Mouse (Mus musculus) CH12.LX (cell line): ENCODE data around the gene Gpr179.

Experiments
- CHD1 ChIP-seq: IDR thresholded peaks from 2 replicates; pipeline ENCODE4 v1.6.1; 2012; ENCODE audit warnings: low read depth, low read length, improper control_type of control experiment, inconsistent platforms
- CTCF ChIP-seq, 2 experiments: IDR thresholded peaks in 1 of 2; conservative IDR thresholded peaks in 1 of 2; 2 replicates each; pipeline ENCODE4 v1.5.1; 2011 to 2012; ENCODE audit warnings: low read depth in 2 of 2, low read length in 2 of 2, improper control_type of control experiment in 1 of 2, inconsistent platforms in 1 of 2, mild to moderate bottlenecking in 1 of 2, moderate library complexity in 1 of 2
- MAX ChIP-seq: IDR thresholded peaks from 2 replicates; pipeline ENCODE4 v1.6.1; 2011; ENCODE audit warnings: low read length, improper control_type of control experiment
- NRF1 ChIP-seq: IDR thresholded peaks from 2 replicates; pipeline ENCODE4 v1.6.1; 2014; ENCODE audit warnings: low read depth, mild to moderate bottlenecking, inconsistent platforms, low read length, improper control_type of control experiment, moderate library complexity
- POLR2A ChIP-seq: IDR thresholded peaks from 2 replicates; pipeline ENCODE4 v1.6.1; 2011; ENCODE audit warnings: low read depth, mild to moderate bottlenecking, improper control_type of control experiment, low read length

GRCm38 (mm10) chr11:97352935-97353597 is 1.2 kb upstream of the Gpr179 start:
- TF ChIP-seq NRF1, result no peak
- TF ChIP-seq MAX, result no peak
- TF ChIP-seq CTCF (conservative IDR thresholded peaks at IDR 0.05 in 1 of 2, IDR thresholded peaks at IDR 0.05 in 1 of 2; ENCODE audit: low read depth in 2 of 2, low read length in 2 of 2), result no peak
- no peak for TF ChIP-seq POLR2A
- TF ChIP-seq CHD1, result no peak
